Mouse (Mus musculus) liver, adult 2 months (tissue): ENCODE results near the gene Zscan26. TPM values are rescaled to one million over a fixed set of nuclear protein-coding genes. Genes with fewer than 3 reads are reported as not detected.

Experiments
- DNase-seq: peaks from one replicate; pipeline ENCODE4 v3.0.0-alpha.2; 2011; ENCODE audit warnings: low read depth, low spot score; ENCODE audit errors: extremely low read depth
- H3K27ac ChIP-seq: fragments of 200-500 bp; replicated peaks from 2 replicates; pipeline ENCODE4 v1.5.1; 2012; ENCODE audit warnings: low read depth, mild to moderate bottlenecking, control low read depth, inconsistent platforms, low read length; ENCODE audit not compliant: insufficient read depth
- H3K27me3 ChIP-seq: fragments of 200-500 bp; 2 replicates; pipeline ENCODE4 v1.6.1; 2012; ENCODE audit warnings: mild to moderate bottlenecking, moderate library complexity, low read length, inconsistent platforms; ENCODE audit not compliant: control insufficient read depth, insufficient read depth
- H3K36me3 ChIP-seq: fragments of 200-500 bp; 2 replicates; pipeline ENCODE4 v1.6.1; 2012; ENCODE audit warnings: low read length, inconsistent platforms; ENCODE audit not compliant: control insufficient read depth, insufficient read depth
- H3K4me1 ChIP-seq: fragments of 200-500 bp; 2 replicates; pipeline ENCODE4 v1.6.1; 2011; ENCODE audit warnings: low read length; ENCODE audit not compliant: control insufficient read depth, insufficient read depth
- H3K4me3 ChIP-seq: fragments of 200-500 bp; 2 replicates; pipeline ENCODE4 v1.5.1; 2011; ENCODE audit warnings: low read depth, mild to moderate bottlenecking, control low read depth, low read length, moderate library complexity; ENCODE audit not compliant: insufficient read depth
- H3K79me2 ChIP-seq: fragments of 200-500 bp; 2 replicates; pipeline ENCODE4 v1.6.1; 2012; ENCODE audit warnings: inconsistent platforms, mild to moderate bottlenecking, low read length, moderate library complexity; ENCODE audit not compliant: control insufficient read depth, insufficient read depth
- H3K9ac ChIP-seq: fragments of 200-500 bp; 2 replicates; pipeline ENCODE4 v1.6.1; 2012; ENCODE audit warnings: low read depth, mild to moderate bottlenecking, control low read depth, inconsistent platforms, low read length
- CTCF ChIP-seq: fragments of 200-500 bp; IDR thresholded peaks from 2 replicates; pipeline ENCODE4 v1.5.1; 2011; ENCODE audit warnings: low read depth, low read length, control low read depth
- POLR2A ChIP-seq: fragments of 200-500 bp; IDR thresholded peaks from 2 replicates; pipeline ENCODE4 v1.6.1; 2011; ENCODE audit warnings: low read length, control low read depth; ENCODE audit not compliant: insufficient read depth; ENCODE audit errors: extremely low read depth
- WGBS: fragments of 180-500 bp; shearing (Covaris S2); methylation state at CpG from one replicate; pipeline ENCODE4 v1.1.7; 2018; 5-methylcytosine and 5-hydroxymethylcytosine counted together
- polyA plus RNA-seq: library from polyadenylated mRNA; depleted of rRNA; stranded (reverse); fragments of >200 nt; gene quantifications from 2 replicates; pipeline ENCODE4 v1.2.3, GENCODE M21; 2012
- total RNA-seq: library from RNA; depleted of rRNA; stranded (reverse); fragments of >200 nt; gene quantifications from 2 replicates; pipeline ENCODE4 v1.2.3, GENCODE M21; 2014

Zscan26 gene
- total and polyA plus RNA-seq, 2 experiments, result 12.1 to 33.4 TPM

DNA sequence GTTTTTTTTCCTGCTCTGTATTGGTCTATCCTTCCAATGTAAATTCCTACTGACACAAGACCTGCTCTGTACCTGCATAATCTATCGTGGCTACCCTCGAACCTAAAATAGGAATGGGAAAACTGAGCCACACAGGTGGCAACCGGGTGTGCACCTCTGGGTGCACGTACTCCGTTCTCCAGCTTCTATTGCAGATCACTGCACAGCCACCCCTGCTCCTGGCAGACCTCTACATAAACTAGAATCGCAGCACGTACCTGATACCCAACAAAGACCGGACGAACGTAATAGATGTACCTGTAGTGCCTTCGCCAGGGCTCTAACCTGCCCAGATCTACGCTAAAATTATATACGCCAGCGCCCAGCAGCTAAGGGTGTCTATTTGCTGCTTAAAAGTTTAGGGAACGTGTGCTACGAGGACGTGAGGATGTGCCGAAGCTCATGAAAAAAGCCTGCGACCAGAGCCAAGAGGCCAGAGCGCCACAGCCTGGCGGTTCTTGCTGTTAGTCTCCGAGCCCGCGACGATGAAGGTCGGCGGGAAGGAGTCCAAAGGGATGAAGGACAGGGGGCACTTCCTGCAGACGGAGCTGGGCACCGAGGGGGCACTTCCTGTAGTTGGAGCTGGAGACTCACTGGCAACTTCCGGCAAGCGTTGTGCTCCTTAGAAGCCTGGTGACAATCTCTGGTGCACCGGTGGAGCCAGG, 12.9 kb downstream of the Zscan26 start, which contains the start of gene Pgbd1:
TSS of gene Pgbd1 (minus strand) at position 556 of the 704 bp plus-strand sequence.
- no peaks in the 10 kb centered on the region for H3K27me3 ChIP-seq
- peak within 1 kb of the TSS; percentile 74 for H3K9ac ChIP-seq
- peaks cover 5% of the 10 kb centered on the region; the same call in 1 of the 2 replicates for H3K4me1 ChIP-seq
- TF ChIP-seq POLR2A (no peak), CTCF (peak; percentile 63)
- peaks cover 23% of the 10 kb centered on the region for H3K36me3 ChIP-seq
- WGBS, result under 1% methylated on average over 32 of the region's 32 CpGs
- peak within 1 kb of the TSS; percentile 37 for H3K27ac ChIP-seq
- peak; percentile 67 for DNase-seq
- peak within 1 kb of the TSS; percentile 67 for H3K4me3 ChIP-seq
- H3K79me2 ChIP-seq, result no peaks in the 10 kb centered on the region; the same call in 1 of the 2 replicates

DNA sequence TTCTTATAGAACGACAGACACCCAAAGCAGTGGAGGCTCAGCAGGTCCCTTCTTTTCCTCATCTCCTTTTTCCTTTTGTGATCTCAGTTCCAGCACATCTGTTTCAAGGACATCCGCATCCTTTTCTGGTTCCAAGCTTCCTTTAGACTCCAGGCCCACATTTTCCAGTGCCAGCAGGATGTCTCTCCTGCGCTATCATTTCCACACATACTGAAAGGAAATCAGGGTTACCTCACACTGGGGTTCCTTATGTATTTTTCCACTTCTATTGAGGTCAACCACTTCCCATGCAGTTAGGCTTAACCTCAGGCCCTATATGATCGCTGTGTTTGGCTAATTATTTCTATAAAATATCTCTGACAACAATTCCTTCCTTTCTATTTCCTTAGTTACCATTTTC, 18.1 kb downstream of the Zscan26 start:
- DNase-seq, result no peak
- H3K79me2 ChIP-seq, result no peaks in the 10 kb centered on the region
- no peak for TF ChIP-seq POLR2A
- no peak for TF ChIP-seq CTCF
- 77% methylated on average over 4 of the region's 4 CpGs for WGBS
- H3K4me1 ChIP-seq, result peaks cover 5% of the 10 kb centered on the region; the same call in 1 of the 2 replicates
- no peaks in the 10 kb centered on the region for H3K27me3 ChIP-seq
- no peaks in the 10 kb centered on the region for H3K36me3 ChIP-seq
- H3K4me3 ChIP-seq, result no peak overlapping the region
- H3K27ac ChIP-seq, result no peak overlapping the region
- no peak overlapping the region for H3K9ac ChIP-seq

DNA sequence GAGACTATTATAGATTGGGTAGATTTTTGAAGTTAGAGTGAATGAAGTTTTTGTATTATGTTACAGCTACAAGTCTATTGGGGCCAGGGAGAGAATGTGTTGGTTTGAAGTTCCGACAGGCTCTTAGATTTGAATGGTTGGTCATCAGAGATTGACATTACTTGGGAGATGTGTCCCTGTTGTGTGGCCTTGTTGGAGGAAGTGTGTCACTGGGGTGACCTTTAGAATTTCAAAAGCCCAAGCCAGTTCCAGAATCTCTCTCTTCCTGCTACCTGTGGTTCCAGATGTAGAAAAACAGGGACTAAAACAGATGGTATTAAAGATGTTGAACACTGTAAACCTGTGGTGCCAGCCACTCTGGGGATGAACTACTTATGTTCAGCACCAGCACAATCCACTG, 25.9 kb downstream of the Zscan26 start:
- Histone ChIP-seq H3K4me3 (no peak overlapping the region), H3K4me1 (no peaks in the 10 kb centered on the region), H3K36me3 (no peaks in the 10 kb centered on the region), H3K27ac (no peak overlapping the region), H3K27me3 (no peaks in the 10 kb centered on the region), H3K79me2 (no peaks in the 10 kb centered on the region), H3K9ac (no peak overlapping the region)
- no peak for DNase-seq
- 96% methylated on average over 1 of the region's 1 CpGs for WGBS
- TF ChIP-seq CTCF, result no peak
- TF ChIP-seq POLR2A, result no peak

DNA sequence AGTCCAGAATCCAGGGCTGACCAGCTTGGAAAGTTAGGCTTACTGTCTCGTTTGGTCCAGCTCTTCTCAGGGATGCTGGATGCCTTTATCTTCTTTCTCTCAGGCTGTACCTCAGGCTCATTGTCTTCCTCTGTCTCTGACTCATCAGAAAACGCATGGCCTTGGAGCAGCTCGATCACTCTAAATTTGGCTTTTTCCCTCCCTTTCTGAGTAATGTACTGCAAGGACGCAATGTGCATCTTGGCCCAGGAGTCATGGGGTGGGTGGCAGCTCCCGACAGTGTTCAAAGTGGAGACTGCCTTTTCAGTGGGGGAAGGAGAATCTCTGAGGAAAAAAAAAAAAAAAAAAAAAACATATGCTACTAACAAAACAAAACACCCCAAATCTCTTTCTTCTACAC, 30.2 kb downstream of the Zscan26 start:
- no peak for DNase-seq
- TF ChIP-seq CTCF (no peak), POLR2A (no peak)
- Histone ChIP-seq H3K27me3 (no peaks in the 10 kb centered on the region), H3K4me1 (no peaks in the 10 kb centered on the region), H3K27ac (no peak overlapping the region), H3K9ac (no peak overlapping the region), H3K4me3 (no peak overlapping the region), H3K79me2 (no peaks in the 10 kb centered on the region), H3K36me3 (no peaks in the 10 kb centered on the region)
- 76% methylated on average over 5 of the region's 5 CpGs for WGBS

DNA sequence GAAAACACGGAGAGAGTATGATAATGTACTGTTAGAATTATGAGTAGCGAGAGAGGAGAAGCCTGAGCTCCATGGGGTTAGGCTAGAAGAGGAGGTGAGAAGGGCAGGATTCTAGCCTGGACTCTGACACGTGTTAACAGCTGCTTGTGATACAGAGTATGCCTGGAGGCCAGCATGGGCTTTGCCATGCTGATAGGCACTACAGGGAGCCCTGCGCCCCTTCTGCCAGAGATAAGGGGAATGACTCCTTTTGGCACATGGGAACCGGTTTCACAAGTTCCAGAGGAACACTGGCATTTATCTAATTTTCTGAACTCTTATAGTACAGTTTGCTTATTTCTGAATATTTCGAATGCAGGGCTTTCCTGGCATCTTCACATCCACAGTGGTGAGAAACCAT, 34.7 kb downstream of the Zscan26 start:
- Histone ChIP-seq H3K9ac (no peak overlapping the region), H3K4me3 (no peak overlapping the region), H3K36me3 (no peaks in the 10 kb centered on the region), H3K79me2 (no peaks in the 10 kb centered on the region), H3K27me3 (no peaks in the 10 kb centered on the region), H3K27ac (no peak overlapping the region), H3K4me1 (no peaks in the 10 kb centered on the region)
- no peak for DNase-seq
- TF ChIP-seq CTCF, result no peak
- no peak for TF ChIP-seq POLR2A
- WGBS, result 76% methylated on average over 6 of the region's 6 CpGs
